14 mouse cellular contexts compared by ENCODE assay signal in genomic region chr9:72023274-72023673, GRCm38 (mm10).
"Had no signal": no experiment of that assay in that cellular context is flagged by ENCODE, and none has a peak within 500 bp of the region (broad histone marks: within the 10 kb centered on the region; RNA-seq: fewer than 3 reads in every experiment).

No protein-coding gene starts in this region.

- H3K4me1 ChIP-seq: neural tube, embryonic 12.5 days had no signal

- H3K27ac ChIP-seq: kidney, embryonic 15.5 days; limb, embryonic 15.5 days; liver, embryonic 12.5 days; midbrain, embryonic 13.5 days; neural tube, embryonic 12.5 days had no signal

- H3K4me3 ChIP-seq: kidney, embryonic 15.5 days; limb, embryonic 15.5 days; liver, embryonic 12.5 days; midbrain, embryonic 13.5 days; myocyte; neural tube, embryonic 12.5 days had no signal

- H3K9ac ChIP-seq: kidney, embryonic 15.5 days; limb, embryonic 15.5 days; liver, embryonic 12.5 days; lung, embryonic 14.5 days; midbrain, embryonic 13.5 days; neural tube, embryonic 12.5 days had no signal

- H3K36me3 ChIP-seq: kidney, embryonic 15.5 days; limb, embryonic 15.5 days; liver, embryonic 12.5 days; midbrain, embryonic 13.5 days; neural tube, embryonic 12.5 days had no signal

- ATAC-seq: liver, embryonic 12.5 days; midbrain, embryonic 13.5 days had no signal

- H3K9me3 ChIP-seq: kidney, embryonic 15.5 days; limb, embryonic 15.5 days; liver, embryonic 12.5 days; midbrain, embryonic 13.5 days; neural tube, embryonic 12.5 days had no signal

- DNase-seq: kidney, adult 2 months; kidney, postnatal 25 days; layer of hippocampus, adult 9-11 months; layer of hippocampus, postnatal 36 days; lung, embryonic 14.5 days; right cerebral cortex, adult 18-20 months; right cerebral cortex, postnatal 25 days; thymus, postnatal 36 days had no signal

- H3K4me2 ChIP-seq: kidney, embryonic 15.5 days; limb, embryonic 15.5 days; liver, embryonic 12.5 days; lung, embryonic 14.5 days; midbrain, embryonic 13.5 days; neural tube, embryonic 12.5 days had no signal

- H3K27me3 ChIP-seq: kidney, embryonic 15.5 days; limb, embryonic 15.5 days; liver, embryonic 12.5 days; midbrain, embryonic 13.5 days; neural tube, embryonic 12.5 days had no signal
